Mouse (Mus musculus): Measurements from ENCODE around the gene 9930111J21Rik1. TPM values are rescaled to one million over a fixed set of nuclear protein-coding genes. Genes with fewer than 3 reads are reported as not detected.
"Not testable (repeated sequence)": the region's sequence is repeated elsewhere in the genome, so short reads cannot be mapped to it uniquely, and the experiment has no call there.

9930111J21Rik1 gene
- polyA plus RNA-seq, 2 experiments from 2014 or later: 159 to 268 TPM

DNA sequence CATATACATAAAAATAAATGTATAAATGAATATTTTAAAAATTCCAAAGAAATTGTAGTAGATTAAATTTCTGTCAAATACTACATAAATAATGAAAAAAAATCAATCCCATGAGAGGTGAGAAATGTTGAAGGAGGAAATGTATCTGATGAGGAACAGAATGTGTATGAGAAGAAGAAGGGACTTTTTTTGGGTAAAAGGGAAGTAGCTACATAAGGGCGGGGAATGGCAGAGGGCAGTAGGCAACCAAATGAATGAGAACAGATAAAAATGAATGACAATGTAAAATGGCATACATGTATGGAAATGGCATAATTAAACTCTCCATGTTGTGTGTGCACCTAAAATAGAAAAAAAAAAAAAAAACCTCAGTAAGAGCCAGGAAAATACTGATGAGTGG lies 65.6 kb downstream of the 9930111J21Rik1 start:
- no peak for ATAC-seq

DNA sequence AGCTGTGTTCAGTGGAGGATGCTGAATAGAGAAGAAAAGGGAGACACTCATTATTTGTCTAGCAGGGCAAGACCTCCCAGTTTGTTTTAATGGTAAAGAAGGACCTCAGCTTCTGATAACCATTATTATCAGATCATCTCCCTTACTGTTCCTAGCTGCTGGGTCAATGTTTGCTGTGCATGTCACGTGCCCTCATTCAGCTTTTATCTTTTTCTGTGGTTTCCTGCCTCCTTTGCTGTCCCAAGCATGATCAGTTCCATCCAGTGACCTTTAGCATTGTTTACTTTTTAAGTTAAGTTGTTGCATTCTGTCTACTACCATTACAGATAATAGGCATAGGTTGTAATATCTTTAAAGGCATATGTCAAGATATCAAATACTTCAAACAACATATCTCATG lies 70.7 kb downstream of the 9930111J21Rik1 start:
- ATAC-seq: no peak

DNA sequence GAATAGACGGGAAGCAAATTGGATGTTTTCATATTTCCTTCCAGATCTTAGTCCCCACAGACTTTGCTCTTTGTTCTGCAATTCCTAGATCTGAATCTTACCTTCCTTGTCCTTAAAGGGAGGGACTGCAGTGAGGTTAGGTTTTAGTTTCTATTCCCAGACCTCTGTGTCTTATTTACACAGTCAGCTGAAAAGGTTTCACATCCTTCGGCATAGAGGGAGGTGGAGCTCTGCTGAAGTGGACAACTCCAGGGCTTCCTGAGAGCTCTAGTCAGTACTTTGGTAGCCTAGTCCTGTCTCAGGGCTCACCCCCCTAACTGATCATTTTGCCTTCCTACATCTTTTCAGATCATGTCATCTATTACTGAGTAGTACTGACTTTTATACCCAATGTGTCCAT lies 77.2 kb downstream of the 9930111J21Rik1 start, which contains the start of gene Gm5431:
TSS of gene Gm5431 (minus strand) at position 194 of the 400 bp plus-strand sequence.
- ATAC-seq: no peak

DNA sequence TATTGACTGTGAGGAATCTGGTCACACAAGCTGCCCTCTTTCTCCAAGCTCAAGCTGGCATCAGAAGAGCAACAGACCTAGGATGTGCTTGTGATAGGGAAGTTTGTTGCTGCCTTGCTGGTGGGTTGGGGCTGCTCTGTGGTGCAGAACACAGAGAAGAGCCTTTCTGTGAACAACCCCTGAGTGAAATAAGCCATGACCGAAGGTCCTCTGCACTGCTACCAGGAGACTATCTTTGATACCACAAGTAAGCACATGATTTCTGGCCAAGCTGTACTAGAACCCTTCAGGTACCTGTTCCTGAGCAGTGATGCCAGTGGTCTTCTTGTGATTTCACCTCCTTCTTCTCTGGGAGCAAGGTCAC lies 77.6 kb downstream of the 9930111J21Rik1 start:
- not testable (repeated sequence) for ATAC-seq

DNA sequence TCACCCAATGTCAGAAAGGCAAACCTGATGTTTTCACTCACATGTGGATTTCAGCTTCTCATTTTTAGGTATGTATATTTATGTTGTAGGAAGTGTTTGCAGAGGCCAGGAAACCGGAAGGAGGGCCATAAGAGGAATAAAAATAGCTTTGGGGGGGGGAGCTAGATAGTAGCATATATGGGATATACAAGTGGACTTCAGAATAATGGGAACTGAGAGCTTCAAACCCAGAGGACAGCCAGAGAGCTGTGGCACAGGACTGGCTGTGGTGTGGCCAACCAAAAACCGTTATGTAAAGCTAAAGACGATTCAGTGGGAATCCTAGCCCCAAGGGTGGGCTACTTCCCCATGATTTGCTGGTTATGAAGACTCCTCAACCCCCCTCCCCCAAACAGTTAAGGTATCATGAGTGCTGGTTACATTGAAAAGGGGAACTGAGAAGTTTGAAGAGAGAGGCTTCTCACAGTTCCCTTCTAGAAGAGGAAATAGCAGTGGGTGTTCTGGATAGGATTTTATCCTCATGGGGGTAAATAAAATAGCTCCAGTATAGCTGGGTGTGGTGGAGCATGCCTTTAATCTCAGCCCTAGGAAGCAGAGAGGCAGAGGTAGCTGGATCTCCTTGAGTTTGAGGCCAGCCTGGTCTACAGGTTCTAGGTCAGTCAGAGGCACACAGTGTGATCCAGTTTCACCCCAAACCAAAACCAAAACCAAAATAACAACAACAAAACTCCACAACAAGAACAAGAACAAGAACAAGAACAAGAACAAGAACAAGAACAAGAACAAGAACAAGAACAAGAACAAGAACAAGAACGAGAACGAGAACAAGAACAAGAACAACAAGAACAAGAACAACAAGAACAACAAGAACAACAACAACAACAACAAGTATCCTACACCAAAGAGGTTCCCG lies 78.3 kb downstream of the 9930111J21Rik1 start:
- ATAC-seq: not testable (repeated sequence)

DNA sequence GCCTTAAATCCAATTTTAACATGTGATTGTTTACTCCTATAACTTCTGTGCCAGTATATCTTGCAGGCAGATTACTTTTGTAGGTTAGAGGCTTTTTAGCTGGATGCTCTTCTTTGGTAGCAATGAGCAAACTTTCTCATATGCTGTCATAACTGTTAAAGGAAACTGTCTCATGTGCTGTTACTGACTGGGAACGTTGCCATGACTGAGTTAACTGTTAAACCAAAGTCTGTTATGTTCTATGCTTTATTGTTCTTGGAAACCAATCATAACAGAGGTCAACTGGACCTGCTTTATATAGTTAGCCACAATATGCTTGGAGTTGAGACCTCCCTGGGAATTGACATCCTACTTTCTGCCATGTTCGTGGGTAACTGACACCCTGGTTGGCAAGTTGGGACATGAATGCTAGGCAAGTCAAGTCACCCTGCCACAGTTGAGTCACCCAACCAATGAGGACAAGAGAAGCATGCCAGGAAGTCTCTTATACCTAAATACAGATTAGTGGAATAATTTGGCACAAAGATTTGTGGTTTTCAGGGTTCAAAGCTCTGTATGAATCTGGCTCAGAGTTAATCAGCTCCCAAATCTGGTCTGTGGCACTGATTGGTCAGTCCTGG lies 80.3 kb downstream of the 9930111J21Rik1 start:
- no peak for ATAC-seq

Other genes starting within 250 kb of the 9930111J21Rik1 start
- 1,000 to 10,000 TPM; 1,099 to 1,661 TPM for gene Rack1, start 179.1 kb downstream of the 9930111J21Rik1 start, polyA plus RNA-seq (2017; shearing (Covaris generic))
- gene Trim41, start 162.0 kb downstream of the 9930111J21Rik1 start, polyA plus RNA-seq (2017; shearing (Covaris generic)): 1 to 10 TPM; 2.0 to 3.7 TPM
- 1 to 10 TPM in 1 of 2 experiments, under 1 TPM in 1; 0.77 to 2.1 TPM for gene Trim7, start 153.3 kb downstream of the 9930111J21Rik1 start, polyA plus RNA-seq (2017; shearing (Covaris generic))
- gene Gm12184, start 152.7 kb downstream of the 9930111J21Rik1 start, polyA plus RNA-seq (2017; shearing (Covaris generic)): 1 to 10 TPM in 1 of 2 experiments, under 1 TPM in 1; 0.92 to 4.1 TPM
- gene Irgm1, start 107.7 kb downstream of the 9930111J21Rik1 start, polyA plus RNA-seq (2017; shearing (Covaris generic)): 100 to 1,000 TPM; 189 to 229 TPM
- gene Gm5431, start 77.2 kb downstream of the 9930111J21Rik1 start, polyA plus RNA-seq (2017; shearing (Covaris generic)): 1 to 10 TPM in 1 of 2 experiments, under 1 TPM in 1; 0.39 to 1.1 TPM
- gene Psme2b, start 33.2 kb downstream of the 9930111J21Rik1 start, polyA plus RNA-seq (2017; shearing (Covaris generic)): 100 to 1,000 TPM; 248 to 283 TPM
- 1 to 10 TPM in 1 of 2 experiments, under 1 TPM in 1; 0.92 to 1.1 TPM for gene Olfr56, start 509 bp downstream of the 9930111J21Rik1 start, polyA plus RNA-seq (2017; shearing (Covaris generic))
- 1 to 10 TPM; 7.0 to 8.0 TPM for gene Gm12185, start 12.8 kb upstream of the 9930111J21Rik1 start, polyA plus RNA-seq (2017; shearing (Covaris generic))
- gene Tgtp1, start 14.8 kb upstream of the 9930111J21Rik1 start, polyA plus RNA-seq (2017; shearing (Covaris generic)): 100 to 1,000 TPM; 337 to 352 TPM
- 100 to 1,000 TPM; 148 to 213 TPM for gene 9930111J21Rik2, start 71.8 kb upstream of the 9930111J21Rik1 start, polyA plus RNA-seq (2017; shearing (Covaris generic))
- 100 to 1,000 TPM; 424 to 495 TPM for gene Tgtp2, start 84.8 kb upstream of the 9930111J21Rik1 start, polyA plus RNA-seq (2017; shearing (Covaris generic))
- 100 to 1,000 TPM; 473 to 495 TPM for gene Ifi47, start 97.2 kb upstream of the 9930111J21Rik1 start, polyA plus RNA-seq (2017; shearing (Covaris generic))
- under 1 TPM; 0.35 to 0.47 TPM for gene Olfr1396, start 135.5 kb upstream of the 9930111J21Rik1 start, polyA plus RNA-seq (2017; shearing (Covaris generic))
- gene Olfr1395, start 162.9 kb upstream of the 9930111J21Rik1 start, polyA plus RNA-seq (2017; shearing (Covaris generic)): not detected
- gene Olfr1394, start 175.0 kb upstream of the 9930111J21Rik1 start, polyA plus RNA-seq (2017; shearing (Covaris generic)): not detected
- under 1 TPM in 1 of 2 experiments, not detected in 1; 0.35 TPM for gene Btnl9, start 207.8 kb upstream of the 9930111J21Rik1 start, polyA plus RNA-seq (2017; shearing (Covaris generic))
- 10 to 100 TPM; 60.2 to 62.0 TPM for gene Zfp62, start 223.9 kb upstream of the 9930111J21Rik1 start, polyA plus RNA-seq (2017; shearing (Covaris generic))

Data from CD4-positive, CD25-positive, alpha-beta regulatory T cell, adult 4 months (primary cell).